Mouse (Mus musculus) left cerebral cortex, adult 9 months (tissue): Measurements from ENCODE around the gene Grm6.
A peak's percentile ranks its signal among the peaks of the same experiment; 100 is the strongest.

Experiments
- DNase-seq, 2 experiments: peaks; one replicate each; pipeline ENCODE4 v3.0.0; 2022; ENCODE audit warnings: low spot score in 2 of 2

Gene Grm6

DNA sequence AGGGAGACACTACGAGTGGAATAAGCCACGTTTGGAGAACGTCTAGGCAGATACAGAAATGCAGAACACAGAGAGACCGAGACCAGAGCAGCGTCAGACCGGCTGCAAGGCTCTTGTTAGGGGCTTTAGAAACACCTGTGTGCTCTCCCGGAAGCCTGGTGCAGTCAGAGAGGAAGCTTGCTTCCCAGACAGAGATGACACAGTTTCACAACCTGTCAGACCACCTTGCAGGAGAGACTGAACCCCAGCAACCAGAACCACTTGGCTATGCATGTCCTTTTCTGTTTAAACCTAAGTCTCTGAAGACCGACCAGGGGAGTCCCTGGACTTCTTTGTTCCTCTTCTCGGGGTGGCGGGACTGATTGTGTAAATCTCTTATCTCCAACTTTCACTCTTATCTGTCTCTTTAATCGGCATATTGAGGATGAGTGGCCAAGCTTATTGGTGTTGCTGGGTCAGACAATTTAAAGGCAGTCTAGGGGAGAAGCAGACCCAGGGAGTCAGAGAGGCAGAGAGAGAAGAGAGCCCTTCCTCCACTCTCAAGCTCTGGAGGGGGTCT lies at the start of gene Grm6:
Grm6 (plus strand) TSS at position 509 of the 559 bp plus-strand sequence.
- no peak for DNase-seq

DNA sequence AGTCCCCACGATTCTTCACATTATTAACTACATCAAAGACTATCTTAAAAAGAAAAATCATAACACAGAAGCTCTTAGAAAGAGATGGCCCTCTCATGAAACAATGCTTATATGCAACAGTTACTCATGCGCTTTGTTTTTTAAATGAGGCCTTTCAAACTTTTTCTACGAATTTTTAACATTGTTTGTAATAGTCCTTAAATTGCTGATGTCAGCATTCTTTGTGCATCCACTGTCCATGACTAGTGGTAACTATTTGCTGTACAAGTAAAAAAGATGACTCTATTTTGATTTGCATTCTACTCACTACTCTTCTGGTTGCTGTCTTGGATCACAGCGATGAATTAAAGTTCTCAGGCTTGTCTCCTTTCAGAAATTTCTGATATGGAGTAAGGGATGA lies 36.3 kb upstream of the Grm6 start:
- no peak for DNase-seq

DNA sequence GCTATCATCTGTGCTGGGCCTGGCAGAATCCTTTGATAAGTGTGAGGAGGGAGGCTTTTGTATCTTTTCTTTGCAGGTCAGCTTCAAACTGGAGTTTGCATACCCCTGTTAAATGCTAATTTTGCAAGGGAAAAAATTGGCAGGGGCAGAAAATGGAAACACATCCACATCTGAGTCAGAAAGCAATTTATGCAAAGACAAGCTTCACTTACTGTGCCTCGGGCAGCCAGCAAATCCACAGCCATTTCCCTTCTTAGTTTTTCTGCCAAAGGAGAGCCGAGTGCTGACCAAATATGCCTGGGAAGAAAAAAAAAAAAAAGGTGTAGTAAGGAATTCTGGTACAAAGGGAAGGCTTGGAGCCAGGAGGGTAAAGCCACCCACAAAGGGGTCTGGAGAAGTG lies 24.3 kb upstream of the Grm6 start:
- DNase-seq = no peak

DNA sequence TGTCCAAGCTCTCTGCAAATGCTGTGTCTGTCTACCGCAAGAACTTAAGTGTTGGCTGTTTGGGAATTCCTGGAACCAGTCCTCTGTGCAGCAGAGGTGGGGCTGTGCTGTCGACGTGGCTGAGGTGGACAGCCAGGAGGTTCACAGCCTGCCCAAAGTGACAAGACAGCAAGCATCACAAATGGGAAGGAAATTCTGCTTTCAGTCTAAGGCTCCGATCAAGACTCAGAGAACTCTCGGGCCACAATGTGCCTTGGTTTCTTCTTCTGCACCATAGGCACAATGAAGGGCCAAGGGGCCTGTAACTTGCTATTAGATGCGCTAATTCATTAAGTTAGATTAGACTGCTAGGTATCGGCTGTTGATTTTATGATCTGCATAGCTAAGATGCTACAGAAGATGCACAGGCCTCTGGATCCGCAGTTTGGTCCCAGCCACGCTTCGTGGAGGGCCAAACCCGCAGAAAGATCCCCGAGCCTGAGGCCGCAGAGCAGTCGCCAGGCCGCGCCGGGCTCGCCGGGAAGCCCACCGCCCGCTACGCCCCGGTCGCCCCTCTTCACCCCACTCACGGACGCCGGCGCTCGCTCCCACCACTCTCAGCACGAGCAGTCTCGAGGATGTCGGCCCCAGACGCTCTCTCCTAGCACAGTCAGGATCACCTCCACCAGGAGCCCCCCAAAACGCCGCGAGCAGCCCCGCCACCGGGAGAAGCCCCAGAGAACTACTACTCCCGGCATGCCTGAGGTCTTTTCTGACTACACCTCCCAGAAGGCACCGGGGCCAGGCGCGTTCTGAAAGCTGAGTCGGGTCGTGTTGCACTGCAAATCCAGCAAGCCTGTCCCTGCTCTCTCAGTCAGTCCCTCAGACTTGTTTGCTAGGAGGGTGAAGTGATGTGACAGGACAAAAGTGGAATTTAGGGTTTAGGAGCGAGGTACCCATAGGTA lies 23.2 kb upstream of the Grm6 start, which contains the start of gene Zfp354c:
Zfp354c (minus strand) TSS at position 715 of the 944 bp plus-strand sequence.
- DNase-seq = peak; percentile 52 to 88

DNA sequence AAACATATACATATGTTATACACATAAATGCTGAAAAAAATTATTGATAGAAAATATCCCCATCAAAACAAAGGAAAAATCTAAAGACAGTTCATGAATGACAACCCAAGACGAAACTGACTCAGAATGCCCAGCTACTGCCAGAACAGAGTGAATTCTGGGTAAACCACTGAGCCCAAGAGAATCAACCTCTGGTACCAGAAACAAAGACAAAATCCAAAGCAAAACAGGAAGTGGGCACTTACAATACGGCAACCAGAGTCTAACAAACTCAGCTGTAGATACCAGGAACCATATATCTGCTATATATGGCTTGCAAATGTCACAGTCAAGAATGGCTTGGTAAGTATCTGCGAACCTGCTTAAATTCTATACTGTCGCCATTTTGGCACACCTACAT lies 14.8 kb upstream of the Grm6 start:
- no peak for DNase-seq

DNA sequence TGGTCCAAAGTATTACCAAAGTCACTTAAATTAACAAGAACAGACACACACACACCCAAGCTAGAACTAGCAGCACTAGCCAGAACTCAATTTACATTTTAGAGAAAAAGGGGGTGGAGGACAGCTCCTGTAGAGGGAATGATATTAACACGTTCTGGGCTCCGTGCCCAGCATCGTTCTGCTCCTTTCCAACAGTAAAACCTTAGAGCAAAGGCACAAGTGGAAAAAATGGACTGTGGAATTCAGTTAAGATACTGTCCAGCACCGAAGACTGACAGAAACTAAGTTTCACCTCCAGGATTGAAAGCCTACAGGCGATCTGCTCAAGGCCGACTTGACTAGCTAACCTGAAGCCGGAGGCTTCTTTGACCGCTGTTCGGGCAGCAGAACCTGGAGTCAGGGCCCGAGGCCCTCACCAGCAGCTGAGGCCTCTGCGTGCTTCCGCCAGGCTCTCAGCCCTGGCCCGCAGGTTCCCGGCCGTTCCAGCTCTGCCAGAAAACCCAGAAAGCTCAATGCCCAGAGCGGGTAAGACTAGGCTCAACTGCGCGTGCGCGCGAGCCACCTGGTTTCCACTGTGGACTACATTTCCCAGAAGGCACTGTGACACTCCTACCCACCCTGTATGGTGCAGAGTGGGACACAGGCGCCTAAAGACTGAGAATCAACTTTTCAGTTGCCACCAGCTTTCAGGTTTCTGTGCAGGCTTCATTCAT lies 9.3 kb upstream of the Grm6 start, which contains the start of gene Zfp879:
Zfp879 (minus strand) TSS at position 530 of the 713 bp plus-strand sequence.
- DNase-seq = peak; percentile 79 to 97

DNA sequence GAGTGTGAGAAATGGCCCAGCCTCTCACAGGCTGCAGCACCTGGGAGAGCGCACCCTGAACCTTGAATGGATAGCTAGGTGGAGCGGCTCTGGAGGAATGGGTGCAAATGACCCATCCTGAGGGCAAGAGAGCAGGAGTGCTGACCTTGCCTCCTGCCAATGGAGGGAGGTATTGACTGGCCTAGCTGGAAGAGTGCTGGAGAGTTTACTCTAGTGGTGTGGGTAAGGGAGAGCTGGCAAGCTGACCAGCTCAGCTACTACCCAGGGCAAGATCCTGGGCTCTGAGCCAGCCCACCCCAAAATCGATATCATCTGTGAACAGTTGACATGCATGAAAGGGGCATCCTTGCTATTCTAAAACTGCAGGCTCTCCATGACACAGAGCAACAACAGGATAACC lies 4.5 kb upstream of the Grm6 start:
- DNase-seq = no peak

DNA sequence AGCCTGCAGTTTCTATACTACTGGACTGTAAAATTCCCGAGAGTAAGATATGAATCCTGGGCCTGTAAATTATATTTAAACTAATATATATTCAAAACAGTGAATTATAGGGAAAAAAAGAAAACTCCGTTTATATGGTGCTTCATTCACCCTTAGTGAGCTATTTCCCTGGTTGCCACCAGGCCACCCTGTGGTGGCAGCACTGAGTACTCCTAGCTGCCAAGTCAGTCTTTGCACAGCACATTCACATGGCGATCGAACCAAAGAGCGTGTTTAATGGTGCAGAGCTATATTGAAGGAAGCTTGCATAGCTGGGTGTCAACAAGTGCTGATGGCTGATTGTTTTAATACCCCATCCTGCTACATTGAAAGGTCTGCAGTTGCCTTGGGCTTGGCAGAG lies 3.4 kb upstream of the Grm6 start:
- DNase-seq = no peak

DNA sequence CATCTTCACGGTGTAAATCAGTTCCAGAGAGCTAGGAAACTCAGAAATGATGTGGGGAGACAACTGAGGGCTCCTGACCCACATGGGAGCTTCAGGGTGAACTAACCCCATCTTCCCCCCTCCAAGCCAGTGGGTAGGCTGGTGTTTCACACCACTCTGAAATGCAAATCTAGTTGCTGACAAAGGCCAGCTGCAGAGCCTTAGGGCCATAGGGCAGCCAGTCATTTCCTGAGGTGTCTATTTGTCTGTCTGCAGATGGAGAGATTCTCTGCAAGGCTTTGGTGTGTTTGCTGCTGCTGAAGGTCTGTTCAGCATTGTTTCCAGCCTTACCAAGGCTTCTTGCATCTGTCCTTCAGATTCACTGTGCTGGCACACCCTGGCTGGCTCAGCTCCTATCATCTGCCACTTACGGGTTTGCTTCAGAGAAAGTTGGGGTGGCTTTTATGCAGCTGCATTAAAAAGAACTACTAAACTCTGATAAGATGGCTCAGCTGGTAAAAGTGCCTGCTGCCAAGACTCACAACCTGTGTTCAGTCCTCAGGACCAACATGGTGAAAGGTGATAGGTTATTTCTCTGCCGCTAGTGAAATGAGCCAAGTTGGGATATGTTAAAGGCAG lies 1.9 kb upstream of the Grm6 start:
- no peak for DNase-seq

DNA sequence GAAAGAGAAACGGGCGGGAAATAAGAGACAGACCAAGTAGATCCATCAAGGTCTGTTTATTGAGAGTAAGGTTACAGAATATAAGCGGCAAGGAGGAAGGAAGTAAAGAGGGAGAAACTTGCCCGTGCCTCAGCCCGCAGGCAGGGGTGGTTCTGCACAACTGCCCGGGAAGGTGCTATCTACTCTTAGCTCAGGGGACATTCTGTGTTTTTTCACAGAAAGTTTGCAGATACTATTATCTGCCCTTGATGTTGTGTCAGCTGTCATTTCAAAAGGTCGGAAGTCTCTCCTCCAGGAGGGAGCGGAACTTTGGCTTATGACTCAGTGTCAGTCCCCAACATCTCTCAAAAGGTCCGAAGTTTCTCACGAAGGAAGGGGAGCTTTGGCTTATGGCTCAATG lies 1.2 kb upstream of the Grm6 start:
- DNase-seq = no peak

DNA sequence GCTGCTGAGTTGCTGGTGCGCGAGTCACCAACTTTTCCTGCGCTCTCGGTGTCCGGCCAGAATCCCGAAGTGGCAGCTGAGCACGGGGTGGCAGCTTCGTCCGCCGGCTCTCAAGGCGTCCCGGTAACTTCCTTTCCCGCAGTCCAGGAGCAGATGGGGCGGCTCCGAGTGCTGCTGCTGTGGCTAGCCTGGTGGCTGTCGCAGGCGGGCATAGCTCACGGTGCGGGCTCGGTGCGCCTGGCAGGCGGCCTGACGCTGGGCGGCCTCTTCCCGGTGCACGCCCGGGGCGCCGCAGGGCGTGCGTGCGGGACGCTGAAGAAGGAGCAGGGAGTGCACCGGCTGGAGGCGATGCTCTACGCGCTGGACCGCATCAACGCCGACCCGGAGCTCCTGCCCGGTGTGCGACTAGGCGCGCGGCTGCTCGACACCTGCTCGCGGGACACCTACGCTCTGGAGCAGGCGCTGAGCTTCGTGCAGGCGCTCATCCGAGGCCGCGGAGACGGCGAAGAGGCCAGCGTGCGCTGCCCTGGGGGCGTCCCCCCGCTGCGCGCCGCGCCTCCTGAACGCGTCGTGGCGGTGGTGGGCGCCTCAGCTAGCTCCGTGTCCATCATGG lies 610 bp downstream of the Grm6 start:
- DNase-seq = no peak

DNA sequence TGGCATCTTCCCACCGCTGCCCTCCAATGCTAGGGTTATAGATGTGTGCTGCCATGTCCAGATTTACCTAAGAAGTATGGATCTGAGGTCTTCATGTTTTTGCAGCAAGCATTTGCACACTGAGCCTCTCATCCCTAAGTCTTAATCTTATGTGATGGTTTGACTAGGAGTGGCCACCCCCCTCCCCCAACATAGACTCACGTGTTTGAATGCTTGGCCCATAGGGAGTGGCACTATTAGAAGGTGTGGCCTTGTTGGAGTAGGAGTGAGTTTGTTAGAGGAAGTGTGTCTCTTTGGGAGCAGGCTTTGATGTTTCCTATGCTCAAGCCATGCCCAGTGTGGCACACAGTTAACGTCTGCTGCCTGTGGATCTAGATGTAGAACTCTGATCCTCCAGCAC lies 28.2 kb downstream of the Grm6 start:
- DNase-seq = no peak

DNA sequence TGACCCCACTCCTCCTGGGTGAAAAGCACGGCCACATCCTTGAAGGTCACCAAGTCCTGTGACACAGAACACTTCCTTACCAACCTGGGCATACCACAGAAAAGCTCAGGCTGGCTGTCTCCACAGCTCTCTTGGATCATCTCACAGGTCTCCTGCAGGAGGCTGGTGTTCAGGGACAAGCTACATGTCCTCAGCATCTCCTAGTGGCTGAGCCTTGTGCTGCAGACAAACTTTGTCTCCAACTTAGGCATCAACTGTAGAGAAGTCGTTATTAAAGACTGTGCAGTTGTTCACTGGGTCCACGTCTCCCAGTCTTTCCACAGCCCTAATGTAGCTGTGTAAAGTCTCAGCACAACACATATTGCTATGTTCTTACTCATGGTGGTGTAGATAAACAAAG lies 33.3 kb downstream of the Grm6 start:
- no peak for DNase-seq

DNA sequence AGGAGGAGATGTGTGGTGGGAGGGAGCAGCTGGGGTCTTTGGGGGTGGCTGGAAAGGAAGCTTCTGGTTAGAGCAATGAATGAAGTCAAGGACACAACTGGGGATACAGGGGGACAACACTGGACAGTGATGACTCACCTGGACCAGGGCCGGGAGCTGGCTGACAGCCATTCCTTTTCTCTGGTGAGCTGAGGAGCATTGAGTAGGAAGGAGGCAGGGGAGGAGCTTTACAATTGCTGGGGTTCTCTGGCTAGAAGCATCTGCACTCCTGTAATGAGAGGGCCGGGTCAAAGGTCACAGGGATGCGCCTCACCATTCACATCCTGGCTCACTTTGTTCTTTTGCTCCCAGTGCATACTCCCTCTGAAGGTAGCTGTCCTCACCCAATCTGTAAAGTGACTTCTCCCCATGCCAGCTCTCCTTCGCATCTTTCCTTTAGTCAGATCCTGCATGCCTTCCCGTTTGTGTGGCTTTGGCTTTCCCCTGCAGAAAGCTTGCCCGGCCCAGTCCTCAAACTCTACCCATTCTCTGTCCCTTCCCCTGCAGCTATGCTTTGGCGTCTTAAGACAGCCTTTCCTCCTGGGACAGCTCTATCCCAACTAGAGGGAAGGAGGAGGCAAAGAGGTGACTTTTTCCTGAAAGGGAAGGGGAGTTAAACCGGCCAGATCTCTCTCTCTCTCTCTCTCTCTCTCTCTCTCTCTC lies 35.9 kb downstream of the Grm6 start:
- DNase-seq = no peak

DNA sequence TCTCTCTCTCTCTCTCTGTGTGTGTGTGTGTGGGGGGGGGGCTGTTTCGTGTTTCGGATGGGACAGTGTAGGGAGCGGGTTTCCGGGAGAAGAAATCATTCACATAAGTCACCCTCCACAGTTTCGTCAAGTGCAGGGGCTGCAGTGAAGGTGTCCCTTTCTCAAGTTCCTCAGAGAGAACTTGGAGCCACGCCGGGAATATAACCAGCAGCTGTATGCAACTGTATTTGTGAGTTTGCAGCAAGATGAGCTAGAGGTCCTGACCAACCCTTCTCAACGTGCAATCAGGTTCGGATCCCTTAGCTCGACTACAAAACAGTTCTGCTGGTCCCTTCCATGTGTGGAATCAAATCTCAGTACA lies 36.4 kb downstream of the Grm6 start:
- no peak for DNase-seq

DNA sequence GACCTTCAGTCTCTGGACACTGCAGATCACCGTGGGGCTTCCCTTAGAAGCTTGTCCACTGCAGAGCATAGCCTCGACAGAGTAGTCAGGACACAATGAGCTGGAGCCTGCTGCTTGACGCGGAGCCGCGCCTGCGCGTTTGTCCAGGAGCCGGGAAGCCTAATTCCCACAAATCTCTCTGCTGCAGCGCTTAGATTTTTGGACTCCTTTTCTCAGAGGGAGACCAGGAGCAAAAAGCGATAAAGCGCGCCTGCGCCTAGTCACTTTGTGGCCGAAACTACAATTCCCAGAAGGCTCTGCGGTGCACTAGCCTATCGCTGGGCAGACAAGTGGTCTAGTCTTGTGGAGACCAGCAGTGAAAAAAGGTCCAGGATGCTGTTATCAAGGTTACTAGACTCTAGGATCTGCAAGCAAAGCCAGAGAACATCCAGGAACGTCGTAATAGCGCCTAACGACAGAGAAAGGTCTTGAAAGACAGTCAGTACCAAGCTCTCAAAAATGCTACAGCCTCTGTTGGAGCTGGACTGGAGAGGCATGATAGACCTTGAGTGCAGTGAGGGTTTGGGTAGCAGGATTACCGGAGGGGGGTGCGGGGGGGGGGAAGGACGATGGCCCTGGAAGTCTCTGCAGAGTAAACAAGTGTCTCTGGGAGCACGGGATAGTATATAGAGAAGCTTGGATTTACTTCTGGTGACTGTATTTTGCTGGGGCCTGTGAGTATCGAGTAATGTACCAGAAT lies 37.1 kb downstream of the Grm6 start, which contains the start of gene Zfp454:
Zfp454 (minus strand) TSS at position 262 of the 739 bp plus-strand sequence.
- peak; percentile 93 to 98 for DNase-seq

DNA sequence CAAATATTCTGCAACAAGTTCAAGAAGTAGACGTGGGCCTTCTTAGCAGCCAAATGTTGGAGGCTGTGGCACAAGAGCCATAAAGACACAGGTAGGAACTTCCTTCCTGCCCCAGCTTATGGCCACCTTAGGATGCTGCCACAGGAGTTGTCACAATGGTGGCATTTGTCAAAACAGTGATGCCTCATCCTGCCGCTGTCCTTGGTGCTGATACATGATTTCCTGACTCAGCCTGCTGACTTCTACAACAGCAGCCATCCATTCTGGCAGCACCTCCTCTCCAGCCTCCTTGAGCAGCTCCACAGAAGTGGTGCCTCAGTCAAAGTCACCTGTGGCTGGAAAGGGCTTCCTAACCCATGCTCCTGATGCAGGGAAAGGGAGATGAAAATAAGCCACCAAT lies 42.0 kb downstream of the Grm6 start:
- DNase-seq = no peak

DNA sequence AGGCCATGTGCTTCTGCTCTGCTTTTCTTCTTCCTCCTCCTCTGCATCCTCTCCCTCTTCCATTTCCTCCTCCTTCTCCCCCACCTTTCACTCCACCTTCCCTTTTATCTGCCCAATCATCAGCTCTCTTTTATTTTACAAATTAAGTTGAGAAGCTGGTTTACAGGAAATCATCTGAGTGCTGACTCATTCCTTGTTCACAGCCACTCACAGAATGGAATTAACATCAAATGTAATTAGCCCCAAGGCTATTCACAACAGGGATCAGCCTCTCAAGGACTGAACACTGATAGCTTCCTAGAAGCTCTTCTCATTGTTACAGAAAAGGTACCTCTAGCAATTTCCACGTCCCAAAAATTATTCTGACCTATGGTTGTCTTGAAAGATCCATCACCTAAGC lies 46.9 kb downstream of the Grm6 start:
- no peak for DNase-seq

DNA sequence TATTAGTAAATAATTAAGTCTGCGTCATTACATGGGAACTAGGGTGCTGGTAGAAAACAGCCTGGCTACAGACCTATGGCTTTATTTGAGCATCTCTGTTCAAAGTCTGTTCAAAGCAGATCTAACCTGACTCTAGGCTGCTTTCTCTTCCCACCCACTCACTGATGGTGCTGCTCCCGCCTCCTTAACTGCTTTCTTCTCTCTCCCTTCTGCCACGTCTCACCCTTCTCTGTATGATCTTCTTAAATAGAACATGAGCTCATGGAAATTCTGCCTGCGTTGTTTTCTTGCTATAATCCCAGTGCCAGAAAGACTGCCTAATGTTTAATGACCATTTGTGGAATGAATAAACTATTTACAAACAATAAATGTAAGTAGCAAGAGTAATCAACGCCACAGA lies 57.7 kb downstream of the Grm6 start:
- DNase-seq = peak in 1 of 2 experiments; percentile 48

DNA sequence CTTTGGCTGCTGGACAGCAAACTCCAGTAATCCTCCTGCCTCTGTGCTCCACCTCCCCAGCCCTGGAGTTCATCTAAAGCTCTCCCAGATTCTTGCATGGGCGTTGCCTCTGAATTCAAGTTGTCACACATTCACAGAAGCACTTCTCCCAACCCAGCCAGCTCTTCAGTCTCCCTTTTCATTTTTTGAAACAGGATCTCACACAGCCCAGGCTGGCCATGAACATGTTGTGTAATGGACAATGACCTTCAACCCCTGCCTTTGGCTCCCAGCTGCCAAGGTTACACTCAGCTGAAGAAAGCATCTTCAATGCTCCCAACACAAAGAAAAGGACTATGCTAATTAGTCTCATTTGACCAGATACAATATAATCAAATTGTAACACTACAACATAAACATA lies 62.8 kb downstream of the Grm6 start:
- DNase-seq = no peak
